Mouse (Mus musculus): Measurements from ENCODE around the gene Chrnb1. TPM values are rescaled to one million over a fixed set of nuclear protein-coding genes. Genes with fewer than 3 reads are reported as not detected.

Gene Chrnb1
- polyA plus RNA-seq, 1 experiment, result 1.6 TPM

DNA sequence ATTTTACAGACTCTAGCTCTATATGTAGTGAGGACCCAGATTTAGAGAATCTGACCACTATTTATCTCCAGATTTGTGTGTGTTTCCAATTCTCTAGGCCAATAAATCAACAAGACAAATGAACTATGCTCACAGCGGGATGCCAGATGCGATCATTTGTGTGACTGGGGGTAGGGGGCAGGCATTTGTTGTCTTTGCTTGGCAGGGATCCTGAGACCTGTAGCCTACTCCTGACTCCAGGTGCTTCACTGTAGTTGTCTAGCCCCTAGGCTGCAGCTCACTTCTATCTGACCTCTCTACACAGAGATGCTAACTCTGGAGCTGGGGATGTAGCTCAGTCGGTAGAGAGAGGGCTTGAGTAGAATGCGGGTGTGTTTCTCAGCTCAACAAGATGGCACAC, 13.9 kb downstream of the Chrnb1 start:
- 34% methylated on average over 4 of the region's 4 CpGs for WGBS
- no peak for DNase-seq
- Histone ChIP-seq H3K27ac (ENCODE audit: insufficient read depth, low read length) (no peak overlapping the region), H3K27me3 (ENCODE audit: control insufficient read depth, insufficient read depth, low read length) (no peaks in the 10 kb centered on the region), H3K4me1 (ENCODE audit: control insufficient read depth, insufficient read depth, low read length) (peaks cover 10% of the 10 kb centered on the region), H3K4me3 (replicated peaks; ENCODE audit: insufficient read depth, low read depth, low read length) (no peak overlapping the region)
- TF ChIP-seq CTCF (IDR thresholded peaks at IDR 0.05; ENCODE audit: borderline replicate concordance, insufficient read depth, low read depth, low read length) (no peak), POLR2A (IDR thresholded peaks at IDR 0.05; ENCODE audit: borderline replicate concordance, insufficient read depth, low read length) (no peak)

DNA sequence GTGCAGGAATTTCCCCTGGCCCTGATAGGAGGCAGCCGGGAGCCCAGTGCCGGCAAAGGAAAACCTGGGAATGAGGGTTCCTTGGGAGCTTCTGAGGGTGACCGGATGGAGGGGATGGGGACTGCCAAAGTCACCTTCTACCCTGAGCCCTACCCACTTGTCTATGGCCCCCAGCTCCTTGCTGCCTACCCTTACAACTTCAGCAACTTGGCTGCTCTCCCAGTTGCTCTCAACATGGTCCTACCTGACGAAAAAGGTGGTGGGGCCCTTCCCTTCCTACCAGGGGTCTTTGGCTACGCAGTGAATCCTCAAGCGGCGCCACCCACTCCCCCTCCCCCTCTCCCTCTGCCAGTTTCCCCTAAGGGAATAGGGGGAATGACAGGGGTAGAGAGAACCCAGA, 16.8 kb downstream of the Chrnb1 start:
- WGBS, result 47% methylated on average over 7 of the region's 7 CpGs
- Histone ChIP-seq H3K4me1 (ENCODE audit: control insufficient read depth, insufficient read depth, low read length) (peaks cover 20% of the 10 kb centered on the region), H3K27me3 (ENCODE audit: control insufficient read depth, insufficient read depth, low read length) (no peaks in the 10 kb centered on the region), H3K27ac (ENCODE audit: insufficient read depth, low read length) (no peak overlapping the region), H3K4me3 (replicated peaks; ENCODE audit: insufficient read depth, low read depth, low read length) (no peak overlapping the region)
- no peak for TF ChIP-seq POLR2A (IDR thresholded peaks at IDR 0.05; ENCODE audit: borderline replicate concordance, insufficient read depth, low read length)
- no peak for TF ChIP-seq CTCF (IDR thresholded peaks at IDR 0.05; ENCODE audit: borderline replicate concordance, insufficient read depth, low read depth, low read length)
- peak in 1 of 2 experiments; percentile 24 for DNase-seq

DNA sequence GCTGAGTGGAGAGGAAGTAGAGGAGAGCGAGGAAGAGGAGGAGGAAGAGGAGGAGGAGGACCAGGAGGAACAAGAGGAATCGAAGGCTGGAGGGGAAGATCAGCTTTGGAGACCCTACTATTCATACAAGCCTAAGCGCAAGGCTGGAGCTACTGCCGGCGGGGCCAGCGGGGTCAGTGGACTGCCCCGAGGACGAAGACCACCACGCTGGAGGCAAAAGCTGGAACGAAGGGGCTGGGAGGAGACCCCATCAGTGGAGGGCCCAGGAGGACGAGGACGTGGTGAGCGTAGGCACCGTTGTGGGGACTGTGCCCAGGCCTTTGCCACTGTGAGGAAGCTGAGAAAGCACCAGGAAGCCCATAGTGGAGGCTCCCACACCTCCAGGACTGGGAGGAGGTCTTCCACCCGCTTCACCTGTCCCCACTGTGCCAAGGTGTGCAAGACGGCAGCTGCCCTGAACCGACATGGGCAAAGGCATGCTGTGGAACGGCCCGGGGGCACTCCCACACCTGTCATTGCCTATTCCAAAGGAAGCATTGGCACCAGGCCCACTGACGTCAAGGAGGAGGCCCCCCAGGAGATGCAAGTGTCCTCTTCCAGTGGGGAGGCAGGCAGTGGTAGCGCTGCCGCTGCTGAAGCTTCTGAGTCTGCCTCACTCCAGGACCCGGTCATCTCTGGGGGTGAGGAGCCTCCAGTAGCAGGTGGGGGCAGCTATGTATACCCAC, 17.3 kb downstream of the Chrnb1 start:
- WGBS, result 44% methylated on average over 23 of the region's 23 CpGs
- H3K27ac ChIP-seq (ENCODE audit: insufficient read depth, low read length), result no peak overlapping the region
- TF ChIP-seq POLR2A (IDR thresholded peaks at IDR 0.05; ENCODE audit: borderline replicate concordance, insufficient read depth, low read length) (no peak), CTCF (IDR thresholded peaks at IDR 0.05; ENCODE audit: borderline replicate concordance, insufficient read depth, low read depth, low read length) (no peak)
- peak; percentile 68 to 69 for DNase-seq
- no peak overlapping the region for H3K4me3 ChIP-seq (replicated peaks; ENCODE audit: insufficient read depth, low read depth, low read length)
- H3K4me1 ChIP-seq (ENCODE audit: control insufficient read depth, insufficient read depth, low read length), result peaks cover 20% of the 10 kb centered on the region
- no peaks in the 10 kb centered on the region for H3K27me3 ChIP-seq (ENCODE audit: control insufficient read depth, insufficient read depth, low read length)

DNA sequence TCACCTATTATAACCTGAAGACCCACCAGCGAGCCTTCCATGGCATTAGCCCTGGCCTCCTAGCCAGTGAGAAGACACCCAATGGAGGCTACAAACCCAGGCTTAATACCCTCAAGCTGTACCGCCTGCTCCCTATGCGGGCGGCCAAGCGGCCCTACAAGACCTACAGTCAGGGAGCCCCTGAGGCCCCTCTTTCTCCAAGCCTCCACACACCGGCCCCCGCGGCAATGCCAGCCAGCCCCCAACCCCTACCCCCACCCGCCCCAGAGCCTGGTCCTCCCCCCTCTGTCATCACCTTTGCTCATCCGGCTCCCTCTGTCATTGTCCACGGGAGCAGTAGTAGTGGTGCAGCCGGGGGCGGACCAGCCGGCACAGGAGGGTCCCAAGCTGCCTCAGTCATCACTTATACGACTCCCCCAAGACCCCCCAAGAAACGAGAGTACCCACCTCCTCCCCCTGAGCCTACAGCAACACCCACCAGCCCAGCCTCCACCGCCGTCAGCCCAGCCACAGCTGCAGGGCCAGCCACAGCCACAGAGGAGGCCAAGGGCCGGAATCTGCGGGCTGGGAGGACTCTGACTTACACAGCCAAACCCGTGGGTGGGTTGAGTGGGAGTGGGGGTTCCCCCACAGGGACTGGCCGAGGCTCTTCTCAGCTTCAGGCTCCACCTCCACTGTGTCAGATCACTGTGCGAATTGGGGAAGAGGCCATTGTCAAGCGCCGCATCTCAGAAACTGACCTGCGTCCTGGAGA, 18.1 kb downstream of the Chrnb1 start:
- Histone ChIP-seq H3K27ac (ENCODE audit: insufficient read depth, low read length) (no peak overlapping the region), H3K4me3 (replicated peaks; ENCODE audit: insufficient read depth, low read depth, low read length) (no peak overlapping the region), H3K4me1 (ENCODE audit: control insufficient read depth, insufficient read depth, low read length) (peaks cover 20% of the 10 kb centered on the region), H3K27me3 (ENCODE audit: control insufficient read depth, insufficient read depth, low read length) (no peaks in the 10 kb centered on the region)
- DNase-seq, result peak in 1 of 2 experiments; percentile 14
- no peak for TF ChIP-seq CTCF (IDR thresholded peaks at IDR 0.05; ENCODE audit: borderline replicate concordance, insufficient read depth, low read depth, low read length)
- no peak for TF ChIP-seq POLR2A (IDR thresholded peaks at IDR 0.05; ENCODE audit: borderline replicate concordance, insufficient read depth, low read length)
- WGBS, result 65% methylated on average over 26 of the region's 26 CpGs

DNA sequence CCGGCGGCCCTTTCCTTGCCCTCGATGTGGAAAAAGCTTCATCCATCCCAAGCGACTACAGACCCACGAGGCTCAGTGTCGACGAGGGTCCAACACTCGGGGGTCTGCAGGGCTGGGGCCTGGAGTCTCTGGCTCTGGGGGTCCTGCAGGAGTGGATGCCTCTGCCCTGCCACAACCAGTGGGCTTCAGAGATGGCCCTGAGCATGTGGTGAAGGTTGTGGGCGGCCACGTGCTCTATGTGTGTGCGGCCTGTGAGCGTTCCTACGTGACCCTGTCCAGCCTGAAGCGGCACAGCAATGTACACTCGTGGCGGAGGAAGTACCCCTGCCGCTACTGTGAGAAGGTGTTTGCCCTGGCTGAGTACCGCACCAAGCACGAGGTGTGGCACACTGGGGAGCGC, 19.3 kb downstream of the Chrnb1 start:
- Histone ChIP-seq H3K27me3 (ENCODE audit: control insufficient read depth, insufficient read depth, low read length) (no peaks in the 10 kb centered on the region), H3K4me1 (ENCODE audit: control insufficient read depth, insufficient read depth, low read length) (peaks cover 20% of the 10 kb centered on the region), H3K4me3 (replicated peaks; ENCODE audit: insufficient read depth, low read depth, low read length) (no peak overlapping the region), H3K27ac (ENCODE audit: insufficient read depth, low read length) (no peak overlapping the region)
- no peak for TF ChIP-seq POLR2A (IDR thresholded peaks at IDR 0.05; ENCODE audit: borderline replicate concordance, insufficient read depth, low read length)
- no peak for TF ChIP-seq CTCF (IDR thresholded peaks at IDR 0.05; ENCODE audit: borderline replicate concordance, insufficient read depth, low read depth, low read length)
- WGBS, result 84% methylated on average over 20 of the region's 20 CpGs
- DNase-seq, result no peak

DNA sequence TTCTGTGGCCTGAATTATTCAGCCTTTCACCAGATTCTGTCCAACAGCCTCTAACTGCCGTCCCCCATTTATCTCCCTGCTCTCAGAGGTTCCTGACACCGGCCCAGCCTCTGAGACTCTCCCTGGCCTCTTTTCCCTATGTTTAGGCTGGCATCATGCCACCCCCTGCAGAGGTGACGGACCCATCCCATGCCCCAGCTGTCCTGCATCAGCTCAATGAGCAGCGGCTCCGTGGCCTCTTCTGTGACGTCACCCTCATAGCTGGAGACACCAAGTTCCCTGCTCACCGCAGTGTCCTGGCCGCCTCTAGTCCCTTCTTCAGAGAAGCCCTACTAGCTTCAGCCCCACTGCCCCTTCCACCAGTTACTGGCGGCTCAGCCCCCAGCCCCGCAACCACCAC, 20.0 kb downstream of the Chrnb1 start:
- H3K27ac ChIP-seq (ENCODE audit: insufficient read depth, low read length), result no peak overlapping the region
- no peak for TF ChIP-seq POLR2A (IDR thresholded peaks at IDR 0.05; ENCODE audit: borderline replicate concordance, insufficient read depth, low read length)
- no peak for TF ChIP-seq CTCF (IDR thresholded peaks at IDR 0.05; ENCODE audit: borderline replicate concordance, insufficient read depth, low read depth, low read length)
- DNase-seq, result peak; percentile 50 to 55
- 28% methylated on average over 10 of the region's 10 CpGs for WGBS
- no peaks in the 10 kb centered on the region for H3K27me3 ChIP-seq (ENCODE audit: control insufficient read depth, insufficient read depth, low read length)
- H3K4me3 ChIP-seq (replicated peaks; ENCODE audit: insufficient read depth, low read depth, low read length), result no peak overlapping the region
- peaks cover 20% of the 10 kb centered on the region for H3K4me1 ChIP-seq (ENCODE audit: control insufficient read depth, insufficient read depth, low read length)

DNA sequence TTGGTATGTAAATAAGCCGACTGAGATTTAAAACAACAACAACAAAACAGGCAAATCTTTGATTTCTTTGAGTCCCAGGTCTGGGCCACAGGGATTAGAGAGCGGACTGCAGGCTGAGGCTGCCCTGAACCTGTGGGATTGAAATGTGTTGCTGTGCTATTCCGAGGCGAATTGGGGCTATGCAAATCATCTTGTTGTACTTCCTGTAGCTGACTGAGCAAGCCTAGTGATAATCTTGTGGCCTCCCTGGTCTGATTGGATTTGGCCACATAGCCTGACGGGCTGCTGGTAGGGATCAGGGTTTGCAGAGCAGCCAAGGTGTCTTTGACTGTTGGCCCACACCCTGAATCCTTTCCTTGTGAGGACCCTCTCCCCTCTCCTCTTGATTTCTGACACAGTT, 20.8 kb downstream of the Chrnb1 start:
- H3K4me1 ChIP-seq (ENCODE audit: control insufficient read depth, insufficient read depth, low read length), result peaks cover 20% of the 10 kb centered on the region
- no peaks in the 10 kb centered on the region for H3K27me3 ChIP-seq (ENCODE audit: control insufficient read depth, insufficient read depth, low read length)
- no peak for DNase-seq
- WGBS, result 66% methylated on average over 5 of the region's 5 CpGs
- no peak overlapping the region for H3K4me3 ChIP-seq (replicated peaks; ENCODE audit: insufficient read depth, low read depth, low read length)
- H3K27ac ChIP-seq (ENCODE audit: insufficient read depth, low read length), result no peak overlapping the region
- no peak for TF ChIP-seq CTCF (IDR thresholded peaks at IDR 0.05; ENCODE audit: borderline replicate concordance, insufficient read depth, low read depth, low read length)
- TF ChIP-seq POLR2A (IDR thresholded peaks at IDR 0.05; ENCODE audit: borderline replicate concordance, insufficient read depth, low read length), result no peak

DNA sequence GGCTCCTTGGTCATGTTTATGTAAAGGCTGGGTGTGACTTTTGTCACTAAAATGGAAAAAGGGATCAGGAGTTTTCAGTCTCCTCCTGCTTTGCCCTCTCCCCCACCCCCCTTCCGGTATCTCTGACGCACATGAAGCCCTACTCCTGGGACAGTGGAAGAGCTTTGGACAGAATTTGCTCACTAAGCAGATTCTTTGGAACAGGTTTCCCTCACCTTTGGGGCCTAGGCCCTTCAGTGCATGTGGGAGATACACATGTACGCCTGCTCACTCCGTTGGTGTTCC, 28.2 kb downstream of the Chrnb1 start:
- Histone ChIP-seq H3K27me3 (ENCODE audit: control insufficient read depth, insufficient read depth, low read length) (no peaks in the 10 kb centered on the region), H3K4me3 (replicated peaks; ENCODE audit: insufficient read depth, low read depth, low read length) (peak overlapping the region; percentile 87), H3K4me1 (ENCODE audit: control insufficient read depth, insufficient read depth, low read length) (peaks cover 17% of the 10 kb centered on the region; the same call in 1 of the 2 replicates), H3K27ac (ENCODE audit: insufficient read depth, low read length) (0 out of 2 replicates have a peak overlapping the region, but pooled peaks have one; percentile 6)
- no peak for TF ChIP-seq CTCF (IDR thresholded peaks at IDR 0.05; ENCODE audit: borderline replicate concordance, insufficient read depth, low read depth, low read length)
- TF ChIP-seq POLR2A (IDR thresholded peaks at IDR 0.05; ENCODE audit: borderline replicate concordance, insufficient read depth, low read length), result no peak
- peak in 1 of 2 experiments; percentile 26 for DNase-seq
- 20% methylated on average over 4 of the region's 4 CpGs for WGBS

Data from cerebellum, adult 2 months (tissue).